Mouse (Mus musculus) embryonic facial prominence, embryonic 14.5 days (tissue): ENCODE measurements at regions not wholly inside any gene's neighbourhood (a gene's known extent, or its start where the extent isn't known, plus 50 kb on each side); places are given as distances from the start of the nearest gene placed in this dataset.

Source experiments
- ATAC-seq: fragments of 200-750 bp; cut with Nextera tagmentation; 2 replicates; pipeline ENCODE4 v1.8.0; 2017; ENCODE audit warnings: low read depth, moderate number of reproducible peaks, moderate TSS enrichment
- DNase-seq: peaks from one replicate; pipeline ENCODE4 v3.0.0-alpha.2; 2015; ENCODE audit warnings: low spot score
- H3K27ac ChIP-seq: fragments of 300-500 bp; sonication (generic); replicated peaks from 2 replicates; pipeline ENCODE4 v1.5.1; 2014; ENCODE audit warnings: low read depth, mild to moderate bottlenecking, low read length, moderate library complexity
- H3K27me3 ChIP-seq: fragments of 300-500 bp; sonication (generic); replicated peaks from 2 replicates; pipeline ENCODE4 v1.6.1; 2014; ENCODE audit warnings: low read length; ENCODE audit not compliant: control insufficient read depth, insufficient read depth
- H3K36me3 ChIP-seq: fragments of 300-500 bp; sonication (generic); 2 replicates; pipeline ENCODE4 v1.6.1; 2014; ENCODE audit warnings: low read length, mixed read lengths; ENCODE audit not compliant: control insufficient read depth, insufficient read depth
- H3K4me1 ChIP-seq: fragments of 300-500 bp; sonication (generic); 2 replicates; pipeline ENCODE4 v1.6.1; 2014; ENCODE audit warnings: antibody characterized with exemption, low read length; ENCODE audit not compliant: control insufficient read depth, insufficient read depth
- H3K4me2 ChIP-seq: fragments of 300-500 bp; sonication (generic); 2 replicates; pipeline ENCODE4 v1.6.1; 2014; ENCODE audit warnings: low read depth, mild to moderate bottlenecking, low read length, moderate library complexity, mixed read lengths
- H3K4me3 ChIP-seq: fragments of 300-500 bp; sonication (generic); 2 replicates; pipeline ENCODE4 v1.5.1; 2014; ENCODE audit warnings: low read depth, mild to moderate bottlenecking, low read length
- H3K9ac ChIP-seq: fragments of 300-500 bp; sonication (generic); 2 replicates; pipeline ENCODE4 v1.6.1; 2014; ENCODE audit warnings: low read depth, mild to moderate bottlenecking, low read length, moderate library complexity, mixed read lengths
- H3K9me3 ChIP-seq: fragments of 300-500 bp; sonication (generic); 2 replicates; pipeline ENCODE4 v1.6.1; 2016; ENCODE audit warnings: low read length; ENCODE audit not compliant: control insufficient read depth
- WGBS: fragments of 180-500 bp; shearing (Covaris S2); extraction: QIAGEN DNeasy Blood & Tissue Kit; methylation state at CpG from one replicate; pipeline ENCODE4 v1.1.7; 2014; 5-methylcytosine and 5-hydroxymethylcytosine counted together

DNA sequence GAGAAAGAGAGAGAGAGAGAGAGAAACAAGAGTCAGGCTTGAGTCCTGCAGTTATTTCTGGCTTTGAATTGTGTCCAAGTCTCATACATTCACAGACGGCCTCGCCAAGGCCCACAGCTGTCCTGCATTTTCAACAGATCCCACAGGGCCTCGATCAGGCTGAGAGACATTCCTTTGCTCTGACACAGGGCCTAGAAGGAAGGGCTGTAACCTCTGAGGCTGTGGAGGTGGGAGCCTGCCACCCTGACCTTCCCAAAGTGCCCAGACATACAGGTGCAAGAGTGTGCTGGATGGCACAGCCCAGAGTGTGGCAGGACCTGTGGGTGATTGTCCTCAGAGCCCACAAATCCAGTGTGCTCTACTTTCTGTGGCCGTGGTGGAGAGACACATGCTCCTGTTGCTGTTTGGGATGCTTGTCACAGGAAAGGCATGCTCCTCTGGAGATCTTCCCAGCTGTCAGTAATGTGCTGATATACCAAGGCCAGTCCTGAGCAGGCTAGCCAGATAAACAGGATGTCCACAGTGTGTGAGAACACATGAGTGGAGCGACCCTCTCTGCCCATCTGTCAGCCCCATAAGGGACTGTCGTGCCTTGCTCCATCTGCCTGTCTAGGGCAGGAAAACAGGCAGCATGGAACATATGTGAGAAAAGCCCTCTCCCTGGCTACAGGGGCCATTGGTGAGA is 151.2 kb upstream of the Gm5148 start:
- Histone ChIP-seq H3K4me3 (no peak overlapping the region), H3K36me3 (no peaks in the 10 kb centered on the region), H3K27me3 (no peaks in the 10 kb centered on the region), H3K4me2 (no peak overlapping the region), H3K9ac (no peak overlapping the region), H3K27ac (peak overlapping the region; percentile 94), H3K9me3 (no peaks in the 10 kb centered on the region), H3K4me1 (peaks cover 27% of the 10 kb centered on the region)
- DNase-seq (peak; percentile 97), ATAC-seq (peak; percentile 96)
- WGBS: 10% methylated on average over 6 of the region's 6 CpGs

DNA sequence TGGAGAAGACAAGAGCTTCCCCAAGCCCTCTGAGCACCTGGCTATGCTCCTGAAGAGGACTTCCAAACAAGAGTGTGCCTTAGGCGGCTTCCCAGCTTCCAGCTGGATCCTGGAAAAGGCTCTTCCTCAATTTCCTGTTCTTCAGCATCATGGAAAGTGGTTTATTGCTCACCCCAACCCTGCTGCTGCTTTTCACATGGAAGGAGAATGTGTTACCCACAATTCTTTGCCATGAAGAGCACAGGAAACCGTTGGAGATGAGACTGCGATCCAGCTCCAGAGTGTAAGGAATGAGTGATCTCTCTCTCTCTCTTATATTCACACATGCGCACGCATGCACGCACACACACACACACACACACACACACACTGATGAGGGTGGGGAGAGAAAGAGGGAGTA is 150.6 kb upstream of the Gm5148 start:
- Histone ChIP-seq H3K9ac (no peak overlapping the region), H3K9me3 (no peaks in the 10 kb centered on the region), H3K27me3 (no peaks in the 10 kb centered on the region), H3K4me3 (no peak overlapping the region), H3K4me2 (peak overlapping the region; percentile 19), H3K36me3 (no peaks in the 10 kb centered on the region), H3K4me1 (peaks cover 27% of the 10 kb centered on the region), H3K27ac (peak overlapping the region; percentile 94)
- DNase-seq: peak; percentile 74
- WGBS: 60% methylated on average over 6 of the region's 6 CpGs
- peak; percentile 23; the same call in 1 of the 2 replicates for ATAC-seq

DNA sequence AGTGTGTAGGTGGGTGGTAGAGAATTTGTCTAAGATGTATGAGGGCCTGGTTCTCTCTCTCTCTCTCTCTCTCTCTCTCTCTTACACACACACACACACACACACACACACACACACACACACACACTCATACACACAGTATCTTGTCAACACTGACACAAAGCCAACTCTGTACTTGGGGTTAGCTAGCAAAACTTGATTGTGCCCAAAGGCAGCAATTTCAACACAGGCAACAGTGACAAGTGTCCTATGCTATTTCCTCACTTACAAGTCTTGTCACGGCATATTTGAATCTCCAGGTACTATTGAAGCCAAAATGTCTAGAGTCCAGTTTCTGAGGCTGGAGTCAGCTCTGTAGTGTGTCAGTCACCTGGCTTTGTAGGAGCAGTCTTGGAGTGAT is 150.1 kb upstream of the Gm5148 start:
- WGBS: 73% methylated on average over 1 of the region's 1 CpGs
- Histone ChIP-seq H3K36me3 (no peaks in the 10 kb centered on the region), H3K4me2 (peak overlapping the region; percentile 19), H3K27ac (peak overlapping the region; percentile 94), H3K4me1 (peaks cover 27% of the 10 kb centered on the region), H3K9me3 (no peaks in the 10 kb centered on the region), H3K4me3 (no peak overlapping the region), H3K27me3 (no peaks in the 10 kb centered on the region), H3K9ac (no peak overlapping the region)
- no peak for DNase-seq
- ATAC-seq: no peak

DNA sequence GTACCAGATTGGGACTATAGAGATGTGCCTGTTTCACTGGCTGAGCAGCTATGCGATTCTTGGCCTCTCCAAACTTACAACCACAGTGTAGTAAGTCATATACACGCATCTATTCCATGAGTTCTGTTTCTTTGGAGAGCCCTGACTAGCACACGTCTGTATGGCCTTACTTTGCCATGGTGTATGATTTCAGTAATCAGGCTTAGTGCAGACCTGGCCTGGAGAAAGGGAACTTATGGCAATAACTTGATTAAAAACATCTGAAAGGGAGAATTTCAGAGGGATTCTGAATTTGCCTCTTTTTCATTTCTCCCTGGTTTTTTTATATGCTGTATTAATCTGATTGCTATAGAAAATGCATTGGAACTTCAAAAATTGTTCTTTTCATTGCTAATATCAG is 148.0 kb upstream of the Gm5148 start:
- 55% methylated on average over 3 of the region's 3 CpGs for WGBS
- Histone ChIP-seq H3K4me1 (peaks cover 37% of the 10 kb centered on the region), H3K9me3 (no peaks in the 10 kb centered on the region), H3K4me3 (no peak overlapping the region), H3K36me3 (no peaks in the 10 kb centered on the region), H3K27ac (peak overlapping the region; percentile 52), H3K4me2 (no peak overlapping the region), H3K27me3 (no peaks in the 10 kb centered on the region), H3K9ac (no peak overlapping the region)
- ATAC-seq: no peak
- DNase-seq: peak; percentile 57

DNA sequence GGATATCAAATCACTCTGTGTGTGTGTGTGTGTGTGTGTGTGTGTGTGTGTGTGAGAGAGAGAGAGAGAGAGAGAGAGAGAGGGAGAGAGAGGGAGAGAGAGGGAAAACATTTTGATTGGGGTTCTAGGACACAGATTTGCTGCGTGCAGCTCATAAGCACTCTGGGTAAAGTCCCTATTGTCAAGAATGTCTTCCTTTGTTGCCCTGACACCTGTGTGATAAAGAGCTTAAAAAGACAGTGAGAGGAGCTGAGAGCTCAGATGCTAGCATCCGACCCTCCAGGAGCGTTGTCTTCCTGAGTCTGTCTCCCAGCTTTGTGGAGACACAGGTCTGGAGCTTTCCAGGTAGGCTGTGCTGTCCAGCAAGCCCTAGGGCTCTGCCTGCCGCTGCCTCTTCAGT is 146.8 kb upstream of the Gm5148 start:
- no peak overlapping the region for H3K4me3 ChIP-seq
- no peak overlapping the region for H3K27ac ChIP-seq
- H3K9ac ChIP-seq: no peak overlapping the region
- peaks cover 33% of the 10 kb centered on the region for H3K4me1 ChIP-seq
- H3K9me3 ChIP-seq: no peaks in the 10 kb centered on the region
- ATAC-seq: no peak
- WGBS: 64% methylated on average over 4 of the region's 4 CpGs
- DNase-seq: no peak
- H3K36me3 ChIP-seq: no peaks in the 10 kb centered on the region
- no peak overlapping the region for H3K4me2 ChIP-seq
- H3K27me3 ChIP-seq: no peaks in the 10 kb centered on the region

DNA sequence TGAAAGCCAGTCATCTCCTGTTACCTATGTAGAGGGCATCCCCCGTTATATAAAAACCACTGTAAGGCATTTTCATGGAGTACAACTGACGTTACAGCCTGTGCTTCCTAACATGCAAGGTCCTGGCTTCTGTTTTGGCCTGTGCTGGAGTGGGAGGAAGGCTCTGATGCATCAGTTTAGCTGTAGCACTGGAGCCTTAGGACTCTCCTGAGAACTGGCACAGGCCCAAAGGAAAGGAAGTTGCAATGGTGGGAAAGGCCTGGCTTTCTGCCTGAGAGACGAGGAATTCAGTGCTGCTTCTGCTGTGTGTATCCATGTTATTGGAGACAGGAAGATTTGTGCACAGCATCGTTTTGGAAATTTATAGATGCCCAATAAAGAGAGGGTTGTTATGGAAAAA is 144.2 kb upstream of the Gm5148 start:
- no peaks in the 10 kb centered on the region for H3K9me3 ChIP-seq
- peaks cover 15% of the 10 kb centered on the region; the same call in 1 of the 2 replicates for H3K4me1 ChIP-seq
- H3K36me3 ChIP-seq: no peaks in the 10 kb centered on the region
- 62% methylated on average over 4 of the region's 4 CpGs for whole genome bisulfite sequencing
- H3K27me3 ChIP-seq: no peaks in the 10 kb centered on the region
- DNase-seq: peak; percentile 76
- H3K9ac ChIP-seq: no peak overlapping the region
- H3K27ac ChIP-seq: peak overlapping the region; percentile 25; the same call in 1 of the 2 replicates
- H3K4me2 ChIP-seq: no peak overlapping the region
- no peak for ATAC-seq
- H3K4me3 ChIP-seq: no peak overlapping the region

DNA sequence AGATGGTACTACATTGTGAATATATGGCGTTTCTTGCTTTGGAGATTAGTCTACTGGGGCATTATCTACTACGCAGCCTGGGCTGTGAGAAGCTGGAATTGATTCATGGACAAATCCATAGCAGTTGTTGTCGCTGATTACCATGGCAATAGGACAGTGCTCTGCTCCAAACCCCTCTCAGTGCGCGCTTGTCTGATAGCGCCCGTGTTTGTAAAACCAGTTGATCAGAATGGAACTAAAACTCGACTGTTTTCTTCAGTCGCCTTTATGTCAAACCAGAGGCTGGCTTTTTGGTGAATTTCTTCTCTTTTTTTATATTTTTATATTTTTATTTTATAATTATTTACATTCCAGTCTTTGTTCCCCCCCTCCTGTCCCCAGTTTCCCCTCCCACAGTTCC is 138.5 kb upstream of the Gm5148 start:
- ATAC-seq: no peak
- Histone ChIP-seq H3K27me3 (no peaks in the 10 kb centered on the region), H3K4me3 (no peak overlapping the region), H3K9me3 (no peaks in the 10 kb centered on the region), H3K36me3 (no peaks in the 10 kb centered on the region), H3K27ac (no peak overlapping the region), H3K4me2 (no peak overlapping the region), H3K4me1 (peaks cover 13% of the 10 kb centered on the region; the same call in 1 of the 2 replicates), H3K9ac (no peak overlapping the region)
- no peak for DNase-seq
- WGBS: 82% methylated on average over 9 of the region's 9 CpGs

DNA sequence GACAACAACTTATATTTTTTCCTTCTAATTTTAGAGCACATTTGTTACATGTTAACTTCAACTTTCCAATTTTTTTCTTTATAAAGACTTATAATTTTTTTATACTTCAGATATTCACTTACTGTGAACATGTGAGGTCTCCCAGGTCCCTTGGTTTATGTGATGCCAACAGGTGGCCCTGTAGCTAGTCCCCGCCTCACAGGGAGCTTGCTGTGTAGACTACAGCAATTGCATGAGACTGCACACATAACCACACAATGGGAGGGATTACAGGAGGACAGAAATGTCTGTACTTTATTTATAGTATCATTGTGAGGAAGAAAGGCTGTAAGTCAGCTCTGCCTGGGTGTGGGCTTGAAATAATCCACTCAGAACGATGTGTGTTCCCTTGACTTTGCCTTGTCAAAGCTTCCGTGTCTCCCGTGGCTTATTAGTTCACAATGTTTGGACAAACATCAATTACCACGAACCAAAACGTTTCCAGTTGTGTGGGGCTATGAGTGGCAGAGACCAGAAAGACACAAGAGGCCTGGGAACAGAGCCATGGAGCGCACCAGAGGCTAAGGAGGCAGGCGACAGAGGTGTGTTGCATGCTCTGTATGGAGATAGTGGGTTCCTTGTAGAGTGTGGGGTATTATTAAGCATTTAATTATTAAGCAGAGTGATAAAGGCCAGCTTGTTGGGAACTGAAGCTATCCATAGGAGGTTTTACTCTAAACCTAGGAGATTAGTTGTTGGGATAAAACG is 136.6 kb upstream of the Gm5148 start:
- H3K27ac ChIP-seq: no peak overlapping the region
- no peak overlapping the region for H3K4me2 ChIP-seq
- H3K36me3 ChIP-seq: no peaks in the 10 kb centered on the region
- no peak overlapping the region for H3K4me3 ChIP-seq
- 46% methylated on average over 9 of the region's 9 CpGs for WGBS
- no peak overlapping the region for H3K9ac ChIP-seq
- H3K27me3 ChIP-seq: no peaks in the 10 kb centered on the region
- H3K9me3 ChIP-seq: no peaks in the 10 kb centered on the region
- peaks cover 13% of the 10 kb centered on the region; the same call in 1 of the 2 replicates for H3K4me1 ChIP-seq
- DNase-seq (peak; percentile 38), ATAC-seq (peak; percentile 53; the same call in 1 of the 2 replicates)
